Mouse (Mus musculus): ENCODE measurements around the gene Gm42674.

GRCm38 (mm10) chr3:90606185-90606584 lies 4.5 kb downstream of the Gm42674 start:
- TF ChIP-seq CTCF (IDR thresholded peaks at IDR 0.05; ENCODE audit: insufficient read depth, low read depth, low read length): no peak
- no peak for TF ChIP-seq POLR2A (IDR thresholded peaks at IDR 0.05; ENCODE audit: insufficient read depth, low read depth, low read length)
